Mouse (Mus musculus): ENCODE measurements around the gene Plcd4. TPM values are rescaled to one million over a fixed set of nuclear protein-coding genes. Genes with fewer than 3 reads are reported as not detected.

The Plcd4 gene
- polyA plus RNA-seq, 1 experiment from 2014 or later, result 4.4 TPM

GRCm38 (mm10) chr1:74584616-74585398 lies 42.1 kb downstream of the Plcd4 start:
- peaks cover 12% of the 10 kb centered on the region; the same call in 1 of the 2 replicates for H3K4me1 ChIP-seq (ENCODE audit: control insufficient read depth, insufficient read depth, low read length)
- no peak overlapping the region for H3K27ac ChIP-seq (replicated peaks; ENCODE audit: low read depth, low read length)
- H3K36me3 ChIP-seq (ENCODE audit: control insufficient read depth, insufficient read depth, low read length), result peaks cover 22% of the 10 kb centered on the region
- DNase-seq (no peak), ATAC-seq (ENCODE audit: low FRiP score, low TSS enrichment) (no peak)
- no peak overlapping the region for H3K4me2 ChIP-seq (ENCODE audit: low read length)
- no peaks in the 10 kb centered on the region for H3K9me3 ChIP-seq (ENCODE audit: control insufficient read depth, low read length)
- no peak overlapping the region for H3K9ac ChIP-seq (replicated peaks; ENCODE audit: low read length)
- no peak overlapping the region for H3K4me3 ChIP-seq (replicated peaks; ENCODE audit: low read depth, low read length)
- WGBS, result 97% methylated on average over 3 of the region's 3 CpGs
- H3K27me3 ChIP-seq (ENCODE audit: control insufficient read depth, insufficient read depth, low read length), result no peaks in the 10 kb centered on the region

- H3K9ac ChIP-seq (replicated peaks; ENCODE audit: low read length), result peak overlapping the region; percentile 75
- WGBS, result under 1% methylated on average over 24 of the region's 24 CpGs
- DNase-seq (no peak), ATAC-seq (ENCODE audit: low FRiP score, low TSS enrichment) (no peak)
- H3K27ac ChIP-seq (replicated peaks; ENCODE audit: low read depth, low read length), result peak overlapping the region; percentile 85
- peaks cover 37% of the 10 kb centered on the region for H3K36me3 ChIP-seq (ENCODE audit: control insufficient read depth, insufficient read depth, low read length)
- H3K4me3 ChIP-seq (replicated peaks; ENCODE audit: low read depth, low read length), result peak overlapping the region; percentile 65
- H3K4me1 ChIP-seq (ENCODE audit: control insufficient read depth, insufficient read depth, low read length), result peaks cover 12% of the 10 kb centered on the region; the same call in 1 of the 2 replicates
- no peaks in the 10 kb centered on the region for H3K27me3 ChIP-seq (ENCODE audit: control insufficient read depth, insufficient read depth, low read length)
- peak overlapping the region; percentile 80 for H3K4me2 ChIP-seq (ENCODE audit: low read length)
- no peaks in the 10 kb centered on the region for H3K9me3 ChIP-seq (ENCODE audit: control insufficient read depth, low read length)
Measured at GRCm38 (mm10) chr1:74587233-74587772, 44.6 kb downstream of the Plcd4 start.

GRCm38 (mm10) chr1:74587773-74588445 lies 45.2 kb downstream of the Plcd4 start, which contains the start of the genes Zfp142 and Bcs1l:
Zfp142 (minus strand) TSS chr1:74588246.
Bcs1l (plus strand) TSS chr1:74588289.
- H3K9me3 ChIP-seq (ENCODE audit: control insufficient read depth, low read length), result no peaks in the 10 kb centered on the region
- peaks cover 40% of the 10 kb centered on the region for H3K36me3 ChIP-seq (ENCODE audit: control insufficient read depth, insufficient read depth, low read length)
- peak within 1 kb of the TSS; percentile 85 for H3K27ac ChIP-seq (replicated peaks; ENCODE audit: low read depth, low read length)
- H3K27me3 ChIP-seq (ENCODE audit: control insufficient read depth, insufficient read depth, low read length), result no peaks in the 10 kb centered on the region
- WGBS, result under 1% methylated on average over 47 of the region's 48 CpGs
- peak; percentile 99 for DNase-seq
- H3K9ac ChIP-seq (replicated peaks; ENCODE audit: low read length), result peak within 1 kb of the TSS; percentile 75
- peak within 1 kb of the TSS; percentile 80 for H3K4me2 ChIP-seq (ENCODE audit: low read length)
- peak within 1 kb of the TSS; percentile 65 for H3K4me3 ChIP-seq (replicated peaks; ENCODE audit: low read depth, low read length)
- peaks cover 12% of the 10 kb centered on the region; the same call in 1 of the 2 replicates for H3K4me1 ChIP-seq (ENCODE audit: control insufficient read depth, insufficient read depth, low read length)
- ATAC-seq (ENCODE audit: low FRiP score, low TSS enrichment), result peak; percentile 98

- Histone ChIP-seq H3K4me2 (ENCODE audit: low read length) (no peak overlapping the region), H3K9me3 (ENCODE audit: control insufficient read depth, low read length) (no peaks in the 10 kb centered on the region), H3K27ac (replicated peaks; ENCODE audit: low read depth, low read length) (no peak overlapping the region), H3K36me3 (ENCODE audit: control insufficient read depth, insufficient read depth, low read length) (peaks cover 82% of the 10 kb centered on the region), H3K27me3 (ENCODE audit: control insufficient read depth, insufficient read depth, low read length) (no peaks in the 10 kb centered on the region), H3K9ac (replicated peaks; ENCODE audit: low read length) (no peak overlapping the region), H3K4me1 (ENCODE audit: control insufficient read depth, insufficient read depth, low read length) (no peaks in the 10 kb centered on the region), H3K4me3 (replicated peaks; ENCODE audit: low read depth, low read length) (no peak overlapping the region)
- ATAC-seq (ENCODE audit: low FRiP score, low TSS enrichment) (no peak), DNase-seq (no peak)
- WGBS, result 93% methylated on average over 8 of the region's 8 CpGs
Measured at GRCm38 (mm10) chr1:74594434-74594833, 51.7 kb downstream of the Plcd4 start.

- Histone ChIP-seq H3K4me2 (ENCODE audit: low read length) (peak overlapping the region; percentile 88), H3K9me3 (ENCODE audit: control insufficient read depth, low read length) (no peaks in the 10 kb centered on the region), H3K36me3 (ENCODE audit: control insufficient read depth, insufficient read depth, low read length) (peaks cover 42% of the 10 kb centered on the region), H3K9ac (replicated peaks; ENCODE audit: low read length) (peak overlapping the region; percentile 74), H3K4me1 (ENCODE audit: control insufficient read depth, insufficient read depth, low read length) (peaks cover 14% of the 10 kb centered on the region), H3K27ac (replicated peaks; ENCODE audit: low read depth, low read length) (peak overlapping the region; percentile 46; the same call in 1 of the 2 replicates), H3K27me3 (ENCODE audit: control insufficient read depth, insufficient read depth, low read length) (no peaks in the 10 kb centered on the region), H3K4me3 (replicated peaks; ENCODE audit: low read depth, low read length) (peak overlapping the region; percentile 82)
- peak; percentile 62 for ATAC-seq (ENCODE audit: low FRiP score, low TSS enrichment)
- WGBS, result 8% methylated on average over 26 of the region's 26 CpGs
- DNase-seq, result no peak
Measured at GRCm38 (mm10) chr1:74600501-74601266, 58.0 kb downstream of the Plcd4 start.

- WGBS, result 9% methylated on average over 25 of the region's 25 CpGs
- no peaks in the 10 kb centered on the region for H3K27me3 ChIP-seq (ENCODE audit: control insufficient read depth, insufficient read depth, low read length)
- peak within 1 kb of the TSS; percentile 46 for H3K27ac ChIP-seq (replicated peaks; ENCODE audit: low read depth, low read length)
- no peaks in the 10 kb centered on the region for H3K9me3 ChIP-seq (ENCODE audit: control insufficient read depth, low read length)
- peak; percentile 95 for DNase-seq
- H3K4me2 ChIP-seq (ENCODE audit: low read length), result peak within 1 kb of the TSS; percentile 88
- peak within 1 kb of the TSS; percentile 82 for H3K4me3 ChIP-seq (replicated peaks; ENCODE audit: low read depth, low read length)
- peaks cover 14% of the 10 kb centered on the region for H3K4me1 ChIP-seq (ENCODE audit: control insufficient read depth, insufficient read depth, low read length)
- peak; percentile 85 for ATAC-seq (ENCODE audit: low FRiP score, low TSS enrichment)
- peak within 1 kb of the TSS; percentile 74 for H3K9ac ChIP-seq (replicated peaks; ENCODE audit: low read length)
- peaks cover 39% of the 10 kb centered on the region for H3K36me3 ChIP-seq (ENCODE audit: control insufficient read depth, insufficient read depth, low read length)
Measured at GRCm38 (mm10) chr1:74601267-74601962, 58.7 kb downstream of the Plcd4 start, which contains the start of the genes Rnf25 and Stk36. Rnf25 (minus strand) TSS chr1:74601397. Stk36 (plus strand) TSS chr1:74601445.

All from midbrain, embryonic 14.5 days (tissue).